Mouse (Mus musculus): ENCODE measurements around the gene Cacna2d3. TPM values are rescaled to one million over a fixed set of nuclear protein-coding genes. Genes with fewer than 3 reads are reported as not detected.

Cacna2d3 gene
- polyA plus RNA-seq, 1 experiment from 2014 or later, result 0.88 TPM

GRCm38 (mm10) chr14:28966881-28967280 is 754.8 kb downstream of the Cacna2d3 start:
- H3K4me3 ChIP-seq, result no peak overlapping the region
- no peaks in the 10 kb centered on the region for H3K9me3 ChIP-seq
- no peak overlapping the region for H3K27ac ChIP-seq
- DNase-seq (ENCODE audit: extremely low spot score, low spot score), result no peak
- peaks cover 15% of the 10 kb centered on the region for H3K27me3 ChIP-seq (ENCODE audit: poor library complexity, severe bottlenecking)
- H3K36me3 ChIP-seq (replicated peaks), result no peaks in the 10 kb centered on the region
- peaks cover 9% of the 10 kb centered on the region for H3K4me1 ChIP-seq

GRCm38 (mm10) chr14:28961379-28961778 is 760.3 kb downstream of the Cacna2d3 start:
- WGBS, result 80% methylated on average over 5 of the region's 5 CpGs
- no peaks in the 10 kb centered on the region for H3K9me3 ChIP-seq
- H3K36me3 ChIP-seq (replicated peaks), result no peaks in the 10 kb centered on the region
- peaks cover 36% of the 10 kb centered on the region for H3K4me1 ChIP-seq
- H3K27ac ChIP-seq, result 0 out of 2 replicates have a peak overlapping the region, but pooled peaks have one; percentile 3
- DNase-seq (ENCODE audit: extremely low spot score, low spot score), result no peak
- peaks cover 14% of the 10 kb centered on the region for H3K27me3 ChIP-seq (ENCODE audit: poor library complexity, severe bottlenecking)
- no peak overlapping the region for H3K4me3 ChIP-seq

GRCm38 (mm10) chr14:28959042-28959441 is 762.6 kb downstream of the Cacna2d3 start:
- no peak for DNase-seq (ENCODE audit: extremely low spot score, low spot score)
- 50% methylated on average over 3 of the region's 3 CpGs for WGBS
- Histone ChIP-seq H3K27me3 (ENCODE audit: poor library complexity, severe bottlenecking) (peaks cover 20% of the 10 kb centered on the region), H3K9me3 (no peaks in the 10 kb centered on the region), H3K36me3 (replicated peaks) (no peaks in the 10 kb centered on the region), H3K27ac (peak overlapping the region; percentile 77; the same call in 1 of the 2 replicates), H3K4me3 (no peak overlapping the region), H3K4me1 (peaks cover 56% of the 10 kb centered on the region)

GRCm38 (mm10) chr14:28958131-28959015 is 763.3 kb downstream of the Cacna2d3 start:
- Histone ChIP-seq H3K27me3 (ENCODE audit: poor library complexity, severe bottlenecking) (peaks cover 20% of the 10 kb centered on the region), H3K27ac (peak overlapping the region; percentile 77), H3K4me1 (peaks cover 62% of the 10 kb centered on the region), H3K4me3 (no peak overlapping the region), H3K36me3 (replicated peaks) (no peaks in the 10 kb centered on the region), H3K9me3 (no peaks in the 10 kb centered on the region)
- 20% methylated on average over 6 of the region's 6 CpGs for WGBS
- peak; percentile 79 for DNase-seq (ENCODE audit: extremely low spot score, low spot score)

GRCm38 (mm10) chr14:28955181-28955580 is 766.5 kb downstream of the Cacna2d3 start:
- no peaks in the 10 kb centered on the region for H3K36me3 ChIP-seq (replicated peaks)
- H3K27ac ChIP-seq, result peak overlapping the region; percentile 71
- H3K4me1 ChIP-seq, result peaks cover 72% of the 10 kb centered on the region
- peaks cover 27% of the 10 kb centered on the region for H3K27me3 ChIP-seq (ENCODE audit: poor library complexity, severe bottlenecking)
- no peak overlapping the region for H3K4me3 ChIP-seq
- peak; percentile 31 for DNase-seq (ENCODE audit: extremely low spot score, low spot score)
- WGBS, result 3% methylated on average over 3 of the region's 3 CpGs
- H3K9me3 ChIP-seq, result no peaks in the 10 kb centered on the region

GRCm38 (mm10) chr14:28954588-28954987 is 767.1 kb downstream of the Cacna2d3 start:
- Histone ChIP-seq H3K9me3 (no peaks in the 10 kb centered on the region), H3K27me3 (ENCODE audit: poor library complexity, severe bottlenecking) (peaks cover 27% of the 10 kb centered on the region), H3K4me3 (no peak overlapping the region), H3K4me1 (peaks cover 66% of the 10 kb centered on the region), H3K36me3 (replicated peaks) (no peaks in the 10 kb centered on the region), H3K27ac (peak overlapping the region; percentile 71)
- DNase-seq (ENCODE audit: extremely low spot score, low spot score), result no peak
- WGBS, result 12% methylated on average over 3 of the region's 3 CpGs

- no peaks in the 10 kb centered on the region for H3K36me3 ChIP-seq (replicated peaks)
- DNase-seq (ENCODE audit: extremely low spot score, low spot score), result no peak
- H3K4me1 ChIP-seq, result peaks cover 61% of the 10 kb centered on the region
- H3K9me3 ChIP-seq, result no peaks in the 10 kb centered on the region
- peaks cover 27% of the 10 kb centered on the region for H3K27me3 ChIP-seq (ENCODE audit: poor library complexity, severe bottlenecking)
- 57% methylated on average over 6 of the region's 6 CpGs for WGBS
- no peak overlapping the region for H3K4me3 ChIP-seq
- H3K27ac ChIP-seq, result peak overlapping the region; percentile 71; the same call in 1 of the 2 replicates
Measured at GRCm38 (mm10) chr14:28954086-28954485, 767.6 kb downstream of the Cacna2d3 start.

GRCm38 (mm10) chr14:28953409-28953808 is 768.3 kb downstream of the Cacna2d3 start:
- H3K27ac ChIP-seq, result no peak overlapping the region
- DNase-seq (ENCODE audit: extremely low spot score, low spot score), result no peak
- no peaks in the 10 kb centered on the region for H3K36me3 ChIP-seq (replicated peaks)
- peaks cover 27% of the 10 kb centered on the region for H3K27me3 ChIP-seq (ENCODE audit: poor library complexity, severe bottlenecking)
- no peaks in the 10 kb centered on the region for H3K9me3 ChIP-seq
- 77% methylated on average over 5 of the region's 5 CpGs for WGBS
- H3K4me1 ChIP-seq, result peaks cover 61% of the 10 kb centered on the region
- H3K4me3 ChIP-seq, result no peak overlapping the region

- DNase-seq (ENCODE audit: extremely low spot score, low spot score), result no peak
- peaks cover 7% of the 10 kb centered on the region for H3K27me3 ChIP-seq (ENCODE audit: poor library complexity, severe bottlenecking)
- H3K27ac ChIP-seq, result no peak overlapping the region
- WGBS, result 86% methylated on average over 2 of the region's 2 CpGs
- no peaks in the 10 kb centered on the region for H3K36me3 ChIP-seq (replicated peaks)
- no peaks in the 10 kb centered on the region for H3K9me3 ChIP-seq
- peaks cover 45% of the 10 kb centered on the region for H3K4me1 ChIP-seq
- H3K4me3 ChIP-seq, result no peak overlapping the region
Measured at GRCm38 (mm10) chr14:28950499-28950898, 771.2 kb downstream of the Cacna2d3 start.

- 94% methylated on average over 1 of the region's 1 CpGs for WGBS
- no peaks in the 10 kb centered on the region for H3K36me3 ChIP-seq (replicated peaks)
- no peak overlapping the region for H3K27ac ChIP-seq
Measured at GRCm38 (mm10) chr14:28949785-28950184, 771.9 kb downstream of the Cacna2d3 start.

GRCm38 (mm10) chr14:28948019-28948850 is 773.4 kb downstream of the Cacna2d3 start:
- WGBS, result 64% methylated on average over 7 of the region's 7 CpGs
- Histone ChIP-seq H3K4me3 (no peak overlapping the region), H3K27ac (no peak overlapping the region), H3K36me3 (replicated peaks) (no peaks in the 10 kb centered on the region), H3K27me3 (ENCODE audit: poor library complexity, severe bottlenecking) (peaks cover 7% of the 10 kb centered on the region), H3K9me3 (no peaks in the 10 kb centered on the region), H3K4me1 (peaks cover 22% of the 10 kb centered on the region)
- DNase-seq (ENCODE audit: extremely low spot score, low spot score), result no peak

More at GRCm38 (mm10) chr14:28949785-28950184, 771.9 kb downstream of the Cacna2d3 start:
- Histone ChIP-seq H3K4me3 (no peak overlapping the region), H3K27me3 (ENCODE audit: poor library complexity, severe bottlenecking) (peaks cover 7% of the 10 kb centered on the region), H3K9me3 (no peaks in the 10 kb centered on the region), H3K4me1 (peaks cover 38% of the 10 kb centered on the region)
- DNase-seq (ENCODE audit: extremely low spot score, low spot score), result no peak

GRCm38 (mm10) chr14:28932746-28933293 is 788.8 kb downstream of the Cacna2d3 start:
- no peaks in the 10 kb centered on the region for H3K27me3 ChIP-seq (ENCODE audit: poor library complexity, severe bottlenecking)
- DNase-seq (ENCODE audit: extremely low spot score, low spot score), result no peak
- WGBS, result 81% methylated on average over 1 of the region's 1 CpGs
- no peak overlapping the region for H3K27ac ChIP-seq
- no peaks in the 10 kb centered on the region for H3K9me3 ChIP-seq
- no peaks in the 10 kb centered on the region for H3K36me3 ChIP-seq (replicated peaks)
- no peaks in the 10 kb centered on the region for H3K4me1 ChIP-seq
- no peak overlapping the region for H3K4me3 ChIP-seq

All from forebrain, embryonic 10.5 days (tissue).